Mouse (Mus musculus) kidney, adult 2 months (tissue): ENCODE data around the gene Phlda1.

ENCODE experiments used
- CTCF ChIP-seq: fragments of 200-500 bp; conservative IDR thresholded peaks from 2 replicates; pipeline ENCODE4 v1.5.1; 2011; ENCODE audit warnings: low read depth, mild to moderate bottlenecking, control low read depth, low read length, moderate library complexity, mixed read lengths; ENCODE audit not compliant: insufficient read depth, insufficient read length
- POLR2A ChIP-seq: fragments of 200-500 bp; IDR thresholded peaks from one replicate; pipeline ENCODE4 v1.6.1; 2011; ENCODE audit warnings: low read depth, low read length, control low read depth

DNA sequence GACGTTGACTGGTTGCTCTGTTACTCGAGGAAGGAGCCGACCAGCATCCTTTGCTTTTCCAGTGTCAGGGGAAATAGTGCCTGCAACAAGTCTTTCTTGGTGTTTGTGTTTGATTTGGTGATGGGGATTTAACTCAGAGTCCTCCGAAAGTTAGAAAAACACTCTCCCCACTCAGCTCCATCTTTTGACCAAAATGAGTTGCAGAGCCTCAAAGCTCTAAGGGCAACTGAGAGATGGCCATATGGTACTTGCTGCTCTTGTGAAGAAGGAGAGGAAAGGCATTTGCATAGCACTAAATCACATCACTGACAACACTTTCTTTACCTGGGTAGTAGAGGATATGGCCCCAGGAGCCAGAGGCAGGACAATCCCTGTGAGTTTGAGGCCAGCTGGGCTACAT lies 12.3 kb downstream of the Phlda1 start:
- TF ChIP-seq CTCF (no peak), POLR2A (no peak)
